Mouse (Mus musculus): ENCODE results near the gene Prpf3. TPM values are rescaled to one million over a fixed set of nuclear protein-coding genes. Genes with fewer than 3 reads are reported as not detected.
"Not testable (repeated sequence)": the region's sequence is repeated elsewhere in the genome, so short reads cannot be mapped to it uniquely, and the experiment has no call there.

The Prpf3 gene
- 30.7 and 36.6 TPM in 2 replicates for polyA plus RNA-seq (2015; fragmentation: Nextera tagmentation; extraction: Ambion mirVana)

DNA sequence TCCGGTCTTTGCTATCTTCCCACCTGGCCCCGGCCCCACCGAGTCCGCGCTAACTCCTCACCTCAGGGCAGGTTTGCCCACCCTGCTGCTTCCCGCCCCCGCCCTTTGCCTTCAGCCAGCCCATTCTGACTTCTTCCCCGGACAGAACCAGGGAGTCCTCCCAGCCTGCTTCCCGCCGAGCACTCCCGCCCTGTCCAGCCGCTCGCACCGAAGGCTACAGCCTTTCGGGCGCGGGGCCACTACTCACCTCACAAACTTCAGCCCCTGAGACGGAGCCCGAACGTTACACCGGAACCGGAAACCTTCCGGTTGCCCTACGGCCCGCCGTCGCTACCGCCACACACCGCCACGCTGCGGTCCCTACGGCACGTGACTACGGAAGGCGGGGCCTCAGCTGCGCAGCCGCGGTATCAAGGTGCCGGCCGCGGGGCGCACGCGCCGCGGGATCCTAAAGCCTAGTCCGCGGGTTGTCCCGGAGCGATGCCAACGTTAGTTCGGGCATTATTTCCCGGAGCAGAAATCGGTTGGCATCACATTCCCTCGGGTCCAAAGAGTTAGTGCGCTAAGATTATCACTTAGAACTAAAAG is at the start of gene Prpf3:
Gene Prpf3, minus strand, starts transcription at position 384 of the 588 bp plus-strand sequence.
- peak within 1 kb of the TSS; percentile 78 for H3K4me2 ChIP-seq
- peaks cover 31% of the 10 kb centered on the region for H3K36me3 ChIP-seq
- ATAC-seq (ENCODE audit: low read depth) (peak; percentile 97), DNase-seq (peak; percentile 93)
- H3K4me1 ChIP-seq (replicated peaks) = peaks cover 47% of the 10 kb centered on the region
- no peaks in the 10 kb centered on the region for H3K27me3 ChIP-seq
- H3K4me3 ChIP-seq (replicated peaks) = peak within 1 kb of the TSS; percentile 79
- peak within 1 kb of the TSS; percentile 84 for H3K27ac ChIP-seq
- under 1% methylated on average over 56 of the region's 56 CpGs for WGBS (ENCODE audit: insufficient replicate concordance)
- H3K9me3 ChIP-seq (replicated peaks) = no peaks in the 10 kb centered on the region
- peak within 1 kb of the TSS; percentile 88 for H3K9ac ChIP-seq

GRCm38 (mm10) chr3:95904568-95904967 is 48.9 kb upstream of the Prpf3 start, which contains the start of gene Car14:
TSS of gene Car14 (minus strand) at chr3:95904691.
- peak within 1 kb of the TSS; percentile 70 for H3K27ac ChIP-seq

GRCm38 (mm10) chr3:95903753-95904502 is 48.2 kb upstream of the Prpf3 start:
- no peaks in the 10 kb centered on the region for H3K9me3 ChIP-seq (replicated peaks)
- H3K9ac ChIP-seq = peak overlapping the region; percentile 52; the same call in 1 of the 2 replicates
- WGBS (ENCODE audit: insufficient replicate concordance) = 11% methylated on average over 15 of the region's 15 CpGs
- H3K27ac ChIP-seq = peak overlapping the region; percentile 70
- 0 out of 2 replicates have a peak, but pooled peaks cover under 1% of the 10 kb centered on the region for H3K36me3 ChIP-seq
- DNase-seq (no peak), ATAC-seq (ENCODE audit: low read depth) (peak; percentile 70)
- peaks cover 83% of the 10 kb centered on the region for H3K27me3 ChIP-seq
- H3K4me1 ChIP-seq (replicated peaks) = peaks cover 40% of the 10 kb centered on the region
- peak overlapping the region; percentile 41 for H3K4me3 ChIP-seq (replicated peaks)
- H3K4me2 ChIP-seq = peak overlapping the region; percentile 64

More at GRCm38 (mm10) chr3:95904568-95904967, 48.9 kb upstream of the Prpf3 start, which contains the start of gene Car14:
- Histone ChIP-seq H3K36me3 (no peaks in the 10 kb centered on the region), H3K27me3 (peaks cover 89% of the 10 kb centered on the region), H3K4me3 (replicated peaks) (peak within 1 kb of the TSS; percentile 41), H3K4me2 (peak within 1 kb of the TSS; percentile 64), H3K9me3 (replicated peaks) (no peaks in the 10 kb centered on the region), H3K9ac (peak within 1 kb of the TSS; percentile 52; the same call in 1 of the 2 replicates), H3K4me1 (replicated peaks) (peaks cover 38% of the 10 kb centered on the region)
- DNase-seq (no peak), ATAC-seq (ENCODE audit: low read depth) (no peak; the same call in 1 of the 2 replicates)
- WGBS (ENCODE audit: insufficient replicate concordance) = 2% methylated on average over 15 of the region's 15 CpGs

DNA sequence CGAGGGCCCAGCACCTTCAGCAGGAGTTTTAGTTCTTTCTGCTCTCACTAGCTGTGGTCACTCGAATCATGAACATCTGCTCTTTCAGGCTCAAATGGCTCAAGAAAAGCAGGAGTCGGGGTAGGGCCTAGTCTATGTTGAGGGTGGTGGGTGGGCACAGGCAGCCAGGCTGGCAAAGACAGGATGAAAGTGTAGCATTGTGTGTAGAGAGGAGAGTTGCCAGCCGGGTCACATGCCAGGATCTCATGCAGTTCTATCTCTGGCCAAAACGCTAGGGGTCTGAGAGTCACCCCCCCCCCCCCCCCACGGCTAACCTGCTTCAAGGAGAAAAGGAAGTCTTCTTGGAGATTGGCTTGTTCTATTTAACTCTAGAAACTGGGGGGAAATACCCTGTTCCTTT is 47.0 kb upstream of the Prpf3 start:
- no peaks in the 10 kb centered on the region for H3K9me3 ChIP-seq (replicated peaks)
- ATAC-seq (ENCODE audit: low read depth) (no peak), DNase-seq (no peak)
- H3K36me3 ChIP-seq = 0 out of 2 replicates have a peak, but pooled peaks cover 2% of the 10 kb centered on the region
- H3K4me1 ChIP-seq (replicated peaks) = peaks cover 41% of the 10 kb centered on the region
- H3K4me3 ChIP-seq (replicated peaks) = no peak overlapping the region
- H3K27me3 ChIP-seq = peaks cover 72% of the 10 kb centered on the region
- no peak overlapping the region for H3K4me2 ChIP-seq
- 30% methylated on average over 6 of the region's 6 CpGs for WGBS (ENCODE audit: insufficient replicate concordance)
- H3K9ac ChIP-seq = no peak overlapping the region
- peak overlapping the region; percentile 70; the same call in 1 of the 2 replicates for H3K27ac ChIP-seq

DNA sequence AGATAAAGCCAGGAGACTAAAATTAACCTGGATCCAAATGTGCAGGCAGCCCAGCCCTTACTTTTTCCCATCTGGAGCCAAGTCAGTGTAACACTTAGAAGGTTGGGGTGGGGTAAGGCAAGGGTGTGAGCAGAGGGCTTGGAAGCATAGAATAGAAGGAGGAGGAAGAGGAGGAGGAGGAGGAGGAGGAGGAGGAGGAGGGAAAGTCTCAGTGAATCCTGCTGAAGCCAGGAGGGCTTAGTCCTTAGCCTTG is 46.6 kb upstream of the Prpf3 start:
- Histone ChIP-seq H3K4me2 (no peak overlapping the region), H3K27ac (peak overlapping the region; percentile 8; the same call in 1 of the 2 replicates), H3K9ac (no peak overlapping the region), H3K4me1 (replicated peaks) (peaks cover 41% of the 10 kb centered on the region), H3K9me3 (replicated peaks) (no peaks in the 10 kb centered on the region), H3K36me3 (0 out of 2 replicates have a peak, but pooled peaks cover 2% of the 10 kb centered on the region), H3K4me3 (replicated peaks) (no peak overlapping the region), H3K27me3 (peaks cover 68% of the 10 kb centered on the region)
- ATAC-seq (ENCODE audit: low read depth) (no peak), DNase-seq (no peak)

- 0 out of 2 replicates have a peak, but pooled peaks cover 2% of the 10 kb centered on the region for H3K36me3 ChIP-seq
- no peaks in the 10 kb centered on the region for H3K9me3 ChIP-seq (replicated peaks)
- no peak overlapping the region for H3K27ac ChIP-seq
- H3K27me3 ChIP-seq = peaks cover 63% of the 10 kb centered on the region
- DNase-seq (no peak), ATAC-seq (ENCODE audit: low read depth) (no peak)
- no peak overlapping the region for H3K9ac ChIP-seq
- no peak overlapping the region for H3K4me2 ChIP-seq
- WGBS (ENCODE audit: insufficient replicate concordance) = 62% methylated on average over 9 of the region's 9 CpGs
- peaks cover 36% of the 10 kb centered on the region for H3K4me1 ChIP-seq (replicated peaks)
- H3K4me3 ChIP-seq (replicated peaks) = no peak overlapping the region
These were observed 46.1 kb upstream of the Prpf3 start for GRCm38 (mm10) chr3:95901616-95902372.

DNA sequence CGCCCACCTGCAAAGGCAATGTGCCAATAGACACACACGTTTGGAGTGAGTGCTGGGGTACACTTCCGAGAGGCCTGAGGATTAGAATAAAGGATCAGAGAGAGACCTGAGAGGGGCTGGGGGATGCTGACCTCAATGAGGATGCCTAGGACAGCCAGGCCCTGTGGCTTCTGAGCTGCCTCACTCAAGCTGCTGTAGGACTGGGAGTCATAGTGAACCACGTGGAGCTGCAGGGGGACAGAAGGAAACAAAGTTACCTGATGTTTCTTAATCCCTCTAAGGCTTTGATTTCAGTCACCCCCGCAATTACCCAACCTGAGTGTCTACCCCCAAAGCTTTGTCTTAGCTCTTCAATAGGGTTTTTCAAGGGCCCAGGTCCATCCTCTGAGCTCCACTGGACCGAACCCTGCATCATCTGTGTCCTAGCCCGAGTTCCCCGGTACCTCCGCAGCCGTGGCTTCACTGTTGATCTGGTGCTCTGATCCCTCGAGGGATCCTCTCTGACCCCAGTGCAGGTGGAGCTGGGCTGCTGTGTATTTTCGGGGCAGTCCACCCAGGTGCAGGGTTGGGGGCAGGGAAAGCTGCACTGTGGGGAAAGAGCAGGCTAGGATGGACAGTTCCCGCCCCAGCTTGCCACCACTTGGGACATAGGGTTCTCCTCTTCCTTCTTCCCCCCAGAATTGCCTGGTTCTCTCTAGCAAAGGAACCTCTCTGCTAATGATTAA is 44.3 kb upstream of the Prpf3 start:
- H3K27ac ChIP-seq = 0 out of 2 replicates have a peak overlapping the region, but pooled peaks have one; percentile 4
- peaks cover 45% of the 10 kb centered on the region for H3K27me3 ChIP-seq
- H3K4me3 ChIP-seq (replicated peaks) = no peak overlapping the region
- no peaks in the 10 kb centered on the region for H3K9me3 ChIP-seq (replicated peaks)
- 0 out of 2 replicates have a peak, but pooled peaks cover 8% of the 10 kb centered on the region for H3K36me3 ChIP-seq
- WGBS (ENCODE audit: insufficient replicate concordance) = 67% methylated on average over 13 of the region's 13 CpGs
- ATAC-seq (ENCODE audit: low read depth) (no peak), DNase-seq (no peak)
- H3K4me1 ChIP-seq (replicated peaks) = peaks cover 30% of the 10 kb centered on the region
- peak overlapping the region; percentile 19; the same call in 1 of the 2 replicates for H3K9ac ChIP-seq
- no peak overlapping the region for H3K4me2 ChIP-seq

- not testable (repeated sequence) for H3K36me3 ChIP-seq; H3K27me3 ChIP-seq; H3K4me2 ChIP-seq; DNase-seq; H3K4me3 ChIP-seq (replicated peaks); H3K27ac ChIP-seq; H3K9me3 ChIP-seq (replicated peaks); ATAC-seq (ENCODE audit: low read depth)
- Histone ChIP-seq H3K9ac (peak overlapping the region; percentile 41; the same call in 1 of the 2 replicates), H3K4me1 (replicated peaks) (peaks cover 43% of the 10 kb centered on the region)
- WGBS (ENCODE audit: insufficient replicate concordance) = 90% methylated on average over 7 of the region's 7 CpGs
These were observed 39.8 kb upstream of the Prpf3 start for GRCm38 (mm10) chr3:95895501-95895900.

- Histone ChIP-seq H3K9ac (peak overlapping the region; percentile 82), H3K9me3 (replicated peaks) (no peaks in the 10 kb centered on the region), H3K4me3 (replicated peaks) (peak overlapping the region; percentile 72), H3K4me2 (peak overlapping the region; percentile 75), H3K27me3 (no peaks in the 10 kb centered on the region), H3K27ac (peak overlapping the region; percentile 73), H3K4me1 (replicated peaks) (peaks cover 46% of the 10 kb centered on the region), H3K36me3 (0 out of 2 replicates have a peak, but pooled peaks cover 8% of the 10 kb centered on the region)
- DNase-seq (no peak), ATAC-seq (ENCODE audit: low read depth) (no peak)
- WGBS (ENCODE audit: insufficient replicate concordance) = 4% methylated on average over 16 of the region's 16 CpGs
These were observed 38.9 kb upstream of the Prpf3 start for GRCm38 (mm10) chr3:95894317-95895160.
